Mouse (Mus musculus) small intestine, adult 2 months (tissue): ENCODE data around the gene Cdc14a. TPM values are rescaled to one million over a fixed set of nuclear protein-coding genes. Genes with fewer than 3 reads are reported as not detected.

Experiments used
- H3K27ac ChIP-seq: fragments of 200-500 bp; 2 replicates; pipeline ENCODE4 v1.5.1; 2012; ENCODE audit warnings: low read depth, low read length, control low read depth, inconsistent platforms; ENCODE audit not compliant: insufficient read depth
- H3K27me3 ChIP-seq: fragments of 200-500 bp; 2 replicates; pipeline ENCODE4 v1.6.1; 2012; ENCODE audit warnings: mild to moderate bottlenecking, moderate library complexity, low read length, inconsistent platforms; ENCODE audit not compliant: control insufficient read depth, insufficient read depth
- H3K36me3 ChIP-seq: fragments of 200-500 bp; 2 replicates; pipeline ENCODE4 v1.6.1; 2012; ENCODE audit warnings: mild to moderate bottlenecking, low read length, control low read depth, inconsistent platforms; ENCODE audit not compliant: control insufficient read depth, insufficient read depth
- H3K4me1 ChIP-seq: fragments of 200-500 bp; 2 replicates; pipeline ENCODE4 v1.6.1; 2012; ENCODE audit warnings: low read length, inconsistent platforms, mixed read lengths; ENCODE audit not compliant: control insufficient read depth, insufficient read depth, insufficient read length
- H3K4me3 ChIP-seq: fragments of 200-500 bp; 2 replicates; pipeline ENCODE4 v1.5.1; 2012; ENCODE audit warnings: low read depth, mild to moderate bottlenecking, control low read depth, inconsistent platforms, low read length, moderate library complexity
- CTCF ChIP-seq: fragments of 200-500 bp; IDR thresholded peaks from 2 replicates; pipeline ENCODE4 v1.5.1; 2012; ENCODE audit warnings: low read depth, mild to moderate bottlenecking, control low read depth, inconsistent platforms, low read length, moderate library complexity, mixed read lengths; ENCODE audit not compliant: insufficient replicate concordance, insufficient read length; ENCODE audit errors: extremely low read depth
- POLR2A ChIP-seq: fragments of 200-500 bp; IDR thresholded peaks from 2 replicates; pipeline ENCODE4 v1.6.1; 2012; ENCODE audit warnings: low read depth, mild to moderate bottlenecking, control low read depth, inconsistent platforms, low read length, moderate library complexity
- WGBS: fragments of 180-500 bp; shearing (Covaris S2); methylation state at CpG from one replicate; pipeline ENCODE4 v1.1.7; 2018; 5-methylcytosine and 5-hydroxymethylcytosine counted together
- polyA plus RNA-seq: library from polyadenylated mRNA; depleted of rRNA; stranded (reverse); fragments of >200 nt; gene quantifications from 2 replicates; pipeline ENCODE4 v1.2.3, GENCODE M21; 2012

Gene Cdc14a
- polyA plus RNA-seq, 1 experiment: 8.6 TPM

DNA sequence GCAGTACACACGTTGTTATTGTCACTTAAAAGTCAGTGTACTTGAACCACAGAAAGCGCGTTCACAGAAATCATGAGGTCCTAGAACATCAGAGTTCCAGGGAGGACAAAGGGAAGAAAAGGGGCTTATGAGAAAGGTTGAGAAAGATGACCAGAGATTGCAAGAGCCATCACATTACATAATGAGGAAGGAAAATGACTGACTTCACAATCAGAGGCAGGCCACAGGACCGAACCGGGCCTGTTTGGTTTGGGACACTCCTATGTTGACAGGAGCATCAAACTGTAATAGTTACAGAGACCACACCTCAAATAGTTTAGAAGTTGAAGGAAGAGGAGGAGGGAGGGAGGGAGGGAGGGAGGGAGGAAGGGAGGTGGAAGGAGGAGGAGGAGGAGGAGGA is 86.0 kb downstream of the Cdc14a start:
- Histone ChIP-seq H3K4me3 (no peak overlapping the region), H3K27me3 (no peaks in the 10 kb centered on the region), H3K4me1 (peaks cover 7% of the 10 kb centered on the region; the same call in 1 of the 2 replicates), H3K36me3 (no peaks in the 10 kb centered on the region), H3K27ac (no peak overlapping the region)
- WGBS: 74% methylated on average over 5 of the region's 5 CpGs
- no peak for TF ChIP-seq CTCF
- no peak for TF ChIP-seq POLR2A

DNA sequence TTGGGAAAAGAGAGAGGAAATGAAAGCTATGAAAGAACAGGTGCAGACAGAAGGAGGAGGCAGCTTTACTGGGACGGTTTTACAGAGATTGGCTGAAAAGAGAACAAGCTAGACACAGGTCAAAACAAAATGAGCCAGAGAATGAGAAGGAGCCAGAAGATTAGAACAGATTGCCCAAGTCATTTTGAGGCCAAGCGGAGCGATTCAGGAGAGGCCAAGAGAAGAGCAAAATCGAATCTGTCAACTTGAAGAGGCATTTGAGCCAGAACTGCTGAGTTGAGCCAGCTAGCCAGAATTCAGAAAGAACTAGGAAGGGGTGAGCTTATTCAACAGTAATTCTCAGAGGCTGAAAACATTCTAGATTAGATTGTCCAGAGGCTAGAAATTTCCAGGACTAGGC is 88.8 kb downstream of the Cdc14a start:
- TF ChIP-seq POLR2A: no peak
- no peak for TF ChIP-seq CTCF
- Histone ChIP-seq H3K36me3 (0 out of 2 replicates have a peak, but pooled peaks cover 1% of the 10 kb centered on the region), H3K27me3 (no peaks in the 10 kb centered on the region), H3K27ac (peak overlapping the region; percentile 58; the same call in 1 of the 2 replicates), H3K4me1 (peaks cover 7% of the 10 kb centered on the region; the same call in 1 of the 2 replicates), H3K4me3 (no peak overlapping the region)
- 40% methylated on average over 4 of the region's 4 CpGs for WGBS

DNA sequence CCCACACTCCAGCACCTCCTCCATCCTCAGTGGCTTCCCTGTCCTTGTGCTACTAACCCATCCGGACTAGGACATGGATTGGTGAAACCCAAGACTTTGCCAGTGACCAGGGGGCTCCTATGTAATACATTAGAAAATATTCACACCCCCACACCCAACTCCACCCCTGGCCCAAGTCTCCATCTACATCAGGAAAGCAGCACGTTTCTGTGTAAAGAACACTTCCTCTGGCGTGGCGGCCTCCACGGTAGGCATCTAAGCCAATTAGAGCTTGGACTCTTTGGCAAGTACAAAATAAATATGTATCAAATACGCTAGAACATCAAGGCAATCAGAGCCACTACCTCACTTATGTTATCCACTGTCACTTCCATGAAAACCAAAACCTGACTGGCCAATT is 90.1 kb downstream of the Cdc14a start:
- H3K4me3 ChIP-seq: no peak overlapping the region
- WGBS: 74% methylated on average over 6 of the region's 6 CpGs
- H3K4me1 ChIP-seq: peaks cover 7% of the 10 kb centered on the region; the same call in 1 of the 2 replicates
- H3K27ac ChIP-seq: peak overlapping the region; percentile 2; the same call in 1 of the 2 replicates
- 0 out of 2 replicates have a peak, but pooled peaks cover 1% of the 10 kb centered on the region for H3K36me3 ChIP-seq
- no peak for TF ChIP-seq POLR2A
- TF ChIP-seq CTCF: no peak
- no peaks in the 10 kb centered on the region for H3K27me3 ChIP-seq

DNA sequence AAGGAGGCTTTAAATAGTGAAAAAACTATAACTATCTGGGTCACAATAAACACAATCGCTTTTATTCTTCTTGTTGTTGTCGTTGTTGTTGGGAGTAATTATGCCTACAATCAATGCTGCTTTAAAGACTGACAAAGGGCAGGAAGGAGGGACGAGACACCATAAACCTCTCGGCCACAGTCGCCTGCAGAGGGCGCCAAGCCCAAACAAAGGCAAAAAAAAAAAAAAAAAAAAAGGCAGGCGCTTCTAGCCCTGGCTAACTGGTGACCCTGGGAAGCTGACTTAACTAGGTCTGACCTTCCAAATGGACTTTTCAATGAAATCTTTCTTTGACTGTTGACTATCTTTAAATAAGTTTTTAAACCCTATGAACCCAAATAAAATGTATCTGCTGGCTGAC is 90.6 kb downstream of the Cdc14a start:
- H3K4me1 ChIP-seq: peaks cover 7% of the 10 kb centered on the region; the same call in 1 of the 2 replicates
- no peak overlapping the region for H3K4me3 ChIP-seq
- H3K27ac ChIP-seq: no peak overlapping the region
- TF ChIP-seq POLR2A: no peak
- TF ChIP-seq CTCF: peak; percentile 89
- 9% methylated on average over 7 of the region's 7 CpGs for WGBS
- H3K27me3 ChIP-seq: no peaks in the 10 kb centered on the region
- H3K36me3 ChIP-seq: peaks cover 2% of the 10 kb centered on the region; the same call in 1 of the 2 replicates

DNA sequence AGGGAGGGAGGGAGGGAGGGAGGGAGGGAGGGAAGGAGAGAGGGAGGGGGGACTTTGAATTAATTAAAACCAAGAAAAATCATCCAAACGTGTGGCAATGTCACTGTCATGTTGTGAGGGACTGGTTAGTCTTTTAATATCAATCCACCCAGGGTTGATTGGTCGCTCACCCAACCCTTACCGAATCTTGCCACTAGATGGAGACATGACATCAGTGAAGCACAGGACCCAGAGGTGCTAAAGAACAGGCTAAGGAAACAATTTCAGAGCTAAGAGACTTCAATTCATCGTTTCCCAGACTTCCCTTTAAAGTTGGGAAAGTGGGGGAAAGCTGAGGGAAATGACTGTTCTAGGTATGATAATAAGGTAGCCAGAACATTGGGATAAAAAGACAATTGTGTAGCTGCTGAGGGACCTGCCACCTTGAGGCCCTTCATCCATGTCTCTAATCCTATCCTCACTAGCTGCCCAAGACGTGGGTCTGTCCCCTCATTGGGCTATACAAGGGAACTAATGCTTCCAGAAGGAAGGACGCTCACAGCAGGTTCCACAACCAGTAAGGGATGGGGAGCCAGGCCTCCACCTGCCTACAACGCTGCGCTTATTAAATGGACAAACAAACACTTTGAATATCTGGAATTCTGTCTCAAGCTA is 91.9 kb downstream of the Cdc14a start:
- TF ChIP-seq CTCF: no peak
- no peak for TF ChIP-seq POLR2A
- WGBS: 42% methylated on average over 8 of the region's 8 CpGs
- no peak overlapping the region for H3K4me3 ChIP-seq
- H3K36me3 ChIP-seq: peaks cover 9% of the 10 kb centered on the region
- H3K4me1 ChIP-seq: peaks cover 7% of the 10 kb centered on the region; the same call in 1 of the 2 replicates
- no peaks in the 10 kb centered on the region for H3K27me3 ChIP-seq
- no peak overlapping the region for H3K27ac ChIP-seq

DNA sequence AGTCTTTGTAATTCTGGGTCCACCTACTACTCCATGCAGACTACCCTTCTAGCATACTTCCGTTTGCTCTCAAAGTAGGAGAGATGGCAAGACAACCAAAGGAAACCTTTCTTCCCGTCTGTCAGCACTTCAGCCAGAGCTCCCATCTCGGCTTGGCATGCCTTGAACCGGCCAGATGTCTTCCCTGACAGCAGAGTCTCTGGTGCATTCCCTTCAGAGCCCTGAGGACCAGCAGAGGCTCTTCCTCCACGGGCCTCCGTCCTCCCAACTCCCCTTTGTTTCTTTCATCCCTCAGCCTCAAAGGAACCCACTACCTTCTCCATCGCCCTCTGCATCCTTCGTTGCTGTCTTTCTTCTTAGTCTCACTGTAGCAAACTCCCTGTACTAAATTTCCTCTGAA is 93.9 kb downstream of the Cdc14a start:
- 89% methylated on average over 8 of the region's 8 CpGs for WGBS
- peaks cover 5% of the 10 kb centered on the region; the same call in 1 of the 2 replicates for H3K4me1 ChIP-seq
- no peak for TF ChIP-seq CTCF
- no peak for TF ChIP-seq POLR2A
- H3K27ac ChIP-seq: no peak overlapping the region
- H3K27me3 ChIP-seq: no peaks in the 10 kb centered on the region
- H3K36me3 ChIP-seq: peaks cover 9% of the 10 kb centered on the region
- H3K4me3 ChIP-seq: no peak overlapping the region

DNA sequence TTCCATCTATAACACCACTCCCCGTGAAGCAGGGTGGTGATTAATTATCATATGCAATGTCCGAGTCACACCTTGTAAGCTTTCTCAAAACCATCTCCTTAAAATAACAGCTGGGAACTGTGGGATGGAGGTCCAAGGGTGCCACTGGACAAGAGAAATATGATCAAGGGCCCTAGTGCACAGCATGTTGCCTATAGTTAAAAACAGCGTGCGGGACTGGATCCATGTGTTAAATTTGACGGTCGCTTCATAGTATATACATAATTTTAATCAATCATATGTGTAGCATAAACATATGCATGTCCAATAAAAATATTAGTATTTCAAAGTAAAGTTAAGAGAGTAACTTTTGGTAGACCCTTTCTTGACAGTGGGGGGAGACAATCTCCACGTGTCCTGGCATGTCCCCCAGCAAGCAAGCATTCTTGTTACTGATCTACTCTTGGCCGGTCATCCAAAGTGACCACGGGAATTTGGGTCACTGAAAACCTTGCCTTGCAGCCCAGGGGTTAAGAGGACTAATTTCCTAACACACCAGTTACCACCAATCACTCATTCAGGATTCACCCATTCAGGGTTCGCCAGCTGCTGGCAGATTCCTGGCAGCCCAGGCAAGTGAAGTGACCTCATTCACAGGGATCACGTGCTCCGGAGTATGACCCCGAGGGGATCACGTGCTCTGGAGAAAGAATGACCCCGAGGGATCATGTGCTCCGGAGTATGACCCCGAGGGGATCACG is 94.6 kb downstream of the Cdc14a start:
- Histone ChIP-seq H3K4me1 (peaks cover 4% of the 10 kb centered on the region; the same call in 1 of the 2 replicates), H3K27me3 (no peaks in the 10 kb centered on the region), H3K4me3 (no peak overlapping the region), H3K36me3 (peaks cover 9% of the 10 kb centered on the region), H3K27ac (no peak overlapping the region)
- 88% methylated on average over 18 of the region's 18 CpGs for WGBS
- TF ChIP-seq POLR2A (no peak), CTCF (no peak)
